Mouse (Mus musculus) kidney, adult 2 months (tissue): Measurements from ENCODE around the gene Scml4.

Experiments
- CTCF ChIP-seq: fragments of 200-500 bp; conservative IDR thresholded peaks from 2 replicates; pipeline ENCODE4 v1.5.1; 2011; ENCODE audit warnings: low read depth, mild to moderate bottlenecking, control low read depth, low read length, moderate library complexity, mixed read lengths; ENCODE audit not compliant: insufficient read depth, insufficient read length
- POLR2A ChIP-seq: fragments of 200-500 bp; IDR thresholded peaks from one replicate; pipeline ENCODE4 v1.6.1; 2011; ENCODE audit warnings: low read depth, low read length, control low read depth

- no peak for TF ChIP-seq CTCF
- TF ChIP-seq POLR2A, result no peak
Measured at GRCm38 (mm10) chr10:42941278-42941677, 81.1 kb downstream of the Scml4 start.
